ENCODE assay signal across 8 mouse cellular contexts in genomic region chr9:20830901-20831643, GRCm38 (mm10). TPM values are rescaled to one million over a fixed set of nuclear protein-coding genes. Genes with fewer than 3 reads are reported as not detected.
DNase-seq lines count a peak whose midpoint lies in the region.

No protein-coding gene starts in this region.

- H3K27ac ChIP-seq in hindbrain, embryonic 10.5 days = peak overlapping the region; percentile 60; the same call in 1 of the 2 replicates

- 15% methylated on average over 19 of the region's 19 CpGs for WGBS in hindbrain, embryonic 10.5 days

- no peaks in the 10 kb centered on the region for H3K9me3 ChIP-seq in hindbrain, embryonic 10.5 days

- H3K4me3 ChIP-seq in hindbrain, embryonic 10.5 days = peak overlapping the region; percentile 31

- peaks cover 19% of the 10 kb centered on the region for H3K27me3 ChIP-seq in hindbrain, embryonic 10.5 days (ENCODE audit: insufficient read depth, poor library complexity, severe bottlenecking)

- peak; percentile 97 for DNase-seq in NIH3T3 (ENCODE audit: low read depth)
- peak; percentile 88 for DNase-seq in cerebellum, adult 9-11 months
- DNase-seq in frontal cortex, adult 2 months (ENCODE audit: extremely low spot score in 1 of 2, low spot score in 1 of 2) = peak; percentile 82 to 99
- DNase-seq in hindbrain, embryonic 10.5 days (ENCODE audit: low spot score) = peak; percentile 94
- peak; percentile 93 for DNase-seq in layer of hippocampus, adult 9-11 months
- peak; percentile 97 for DNase-seq in lung, postnatal 14 days
- peak; percentile 97 for DNase-seq in retina, embryonic 14.5 days (ENCODE audit: low spot score)
- peak; percentile 62 to 69 for DNase-seq in thymus, postnatal 36 days

- peaks cover 5% of the 10 kb centered on the region; the same call in 1 of the 2 replicates for H3K4me1 ChIP-seq in hindbrain, embryonic 10.5 days (replicated peaks)

- no peaks in the 10 kb centered on the region for H3K36me3 ChIP-seq in hindbrain, embryonic 10.5 days

RNA-seq across cellular contexts. Expression of gene Rdh8, which starts 12.8 kb away (rescaled TPM):
- polyA plus RNA-seq in frontal cortex, adult 2 months (2012; rRNA removed) = not detected in 2 replicates
- polyA plus RNA-seq in hindbrain, embryonic 10.5 days (2016; fragmentation: Nextera tagmentation; extraction: Ambion mirVana) = not detected in 2 replicates

RNA-seq across cellular contexts. Expression of gene Col5a3, which starts 16.2 kb away (rescaled TPM):
- 1.7 and 2.5 TPM in 2 replicates for polyA plus RNA-seq in frontal cortex, adult 2 months (2012; rRNA removed)
- 0.98 and 1.3 TPM in 2 replicates for polyA plus RNA-seq in hindbrain, embryonic 10.5 days (2016; fragmentation: Nextera tagmentation; extraction: Ambion mirVana)

RNA-seq across cellular contexts. Expression of gene A230050P20Rik, which starts 37.4 kb away (rescaled TPM):
- polyA plus RNA-seq in frontal cortex, adult 2 months (2012; rRNA removed) = 227 and 254 TPM in 2 replicates
- polyA plus RNA-seq in hindbrain, embryonic 10.5 days (2016; fragmentation: Nextera tagmentation; extraction: Ambion mirVana) = 0.85 and 1.4 TPM in 2 replicates

RNA-seq across cellular contexts. Expression of gene Angptl6, which starts 48.5 kb away (rescaled TPM):
- polyA plus RNA-seq in frontal cortex, adult 2 months (2012; rRNA removed) = 11.5 and 13.6 TPM in 2 replicates
- polyA plus RNA-seq in hindbrain, embryonic 10.5 days (2016; fragmentation: Nextera tagmentation; extraction: Ambion mirVana) = 5.5 and 7.0 TPM in 2 replicates

RNA-seq across cellular contexts. Expression of gene Ppan, which starts 56.9 kb away (rescaled TPM):
- polyA plus RNA-seq in frontal cortex, adult 2 months (2012; rRNA removed) = 48.3 and 49.1 TPM in 2 replicates
- polyA plus RNA-seq in hindbrain, embryonic 10.5 days (2016; fragmentation: Nextera tagmentation; extraction: Ambion mirVana) = 80.1 and 87.3 TPM in 2 replicates

Comparison
In these comparisons a context has a peak if more than half of its experiments do, and no peak if none do; other contexts are left out.
1. Peak in every context shown above with its lines: DNase-seq, H3K4me3 ChIP-seq and H3K27ac ChIP-seq.
2. RNA of gene A230050P20Rik, which starts 37.4 kb away (polyA plus RNA-seq): 227 to 254 TPM in frontal cortex, adult 2 months; 0.85 to 1.4 TPM in hindbrain, embryonic 10.5 days; every median in the first group is over 10 times any median in the second.